Mouse (Mus musculus) liver, embryonic 11.5 days (tissue): Measurements from ENCODE around the gene Olfr406. TPM values are rescaled to one million over a fixed set of nuclear protein-coding genes. Genes with fewer than 3 reads are reported as not detected.

Experiments
- ATAC-seq: fragments of 200-750 bp; cut with Nextera tagmentation; replicated peaks from 2 replicates; pipeline ENCODE4 v1.8.0; 2017; ENCODE audit warnings: moderate number of reproducible peaks, mild to moderate bottlenecking, moderate TSS enrichment, moderate library complexity; ENCODE audit not compliant: low FRiP score
- DNase-seq: peaks from one replicate; pipeline ENCODE4 v3.0.0-alpha.2; 2017; ENCODE audit warnings: low spot score
- H3K27ac ChIP-seq: fragments of 300-500 bp; sonication (generic); 2 replicates; pipeline ENCODE4 v1.5.1; 2014; ENCODE audit warnings: mild to moderate bottlenecking, low read depth, low read length, control low read depth
- H3K27me3 ChIP-seq: fragments of 300-500 bp; sonication (generic); replicated peaks from 2 replicates; pipeline ENCODE4 v1.6.1; 2014; ENCODE audit warnings: low read length, mixed read lengths; ENCODE audit not compliant: control insufficient read depth, insufficient read depth
- H3K36me3 ChIP-seq: fragments of 300-500 bp; sonication (generic); 2 replicates; pipeline ENCODE4 v1.6.1; 2014; ENCODE audit warnings: mild to moderate bottlenecking, low read length, moderate library complexity, mixed read lengths; ENCODE audit not compliant: control insufficient read depth, insufficient read depth
- H3K4me1 ChIP-seq: fragments of 300-500 bp; sonication (generic); replicated peaks from 2 replicates; pipeline ENCODE4 v1.6.1; 2014; ENCODE audit warnings: low read length, mixed read lengths; ENCODE audit not compliant: control insufficient read depth, insufficient read depth
- H3K4me2 ChIP-seq: fragments of 300-500 bp; sonication (generic); 2 replicates; pipeline ENCODE4 v1.6.1; 2014; ENCODE audit warnings: mild to moderate bottlenecking, control low read depth, moderate library complexity
- H3K4me3 ChIP-seq: fragments of 300-500 bp; sonication (generic); 2 replicates; pipeline ENCODE4 v1.5.1; 2014; ENCODE audit warnings: low read depth, low read length, control low read depth
- H3K9ac ChIP-seq: fragments of 300-500 bp; sonication (generic); 2 replicates; pipeline ENCODE4 v1.6.1; 2014; ENCODE audit warnings: low read depth, low read length, control low read depth
- H3K9me3 ChIP-seq: fragments of 300-500 bp; sonication (generic); 2 replicates; pipeline ENCODE4 v1.6.1; 2016; ENCODE audit warnings: low read length, inconsistent platforms, mixed read lengths; ENCODE audit not compliant: control insufficient read depth
- WGBS: fragments of 180-500 bp; shearing (Covaris S2); extraction: QIAGEN DNeasy Blood & Tissue Kit; methylation state at CpG from one replicate; pipeline ENCODE4 v1.1.7; 2014; 5-methylcytosine and 5-hydroxymethylcytosine counted together
- polyA plus RNA-seq: library from polyadenylated mRNA; unstranded; fragments of >200 nt; fragmentation: Nextera tagmentation; extraction: Ambion mirVana; gene quantifications from 2 replicates; pipeline ENCODE4 v1.2.1, GENCODE M21; 2014

The Olfr406 gene
- polyA plus RNA-seq = not detected in 2 replicates

DNA sequence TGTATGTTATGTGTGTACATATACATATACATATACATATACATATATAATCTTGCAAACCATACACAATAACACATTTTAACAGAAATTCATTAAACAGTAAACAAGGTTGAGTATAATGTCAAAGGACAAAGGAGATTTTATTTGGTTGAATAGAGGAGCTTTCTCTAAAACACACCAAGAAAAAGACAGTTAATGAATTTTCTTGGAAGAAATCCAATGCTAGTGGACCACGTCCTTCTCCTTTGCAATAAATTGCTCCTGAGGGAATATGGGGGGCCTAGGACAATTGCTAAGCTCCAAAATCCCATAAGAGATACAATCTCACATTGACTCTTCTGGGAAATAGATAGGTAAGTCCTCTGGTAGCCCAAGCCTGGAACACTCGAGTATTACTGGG, at the start of gene Olfr406:
Gene Olfr406, plus strand, starts transcription at position 301 of the 400 bp plus-strand sequence.
- no peak for DNase-seq
- Histone ChIP-seq H3K4me1 (no peaks in the 10 kb centered on the region), H3K27me3 (no peaks in the 10 kb centered on the region), H3K4me3 (no peak within 1 kb of the TSS), H3K9ac (no peak within 1 kb of the TSS), H3K27ac (no peak within 1 kb of the TSS), H3K4me2 (no peak within 1 kb of the TSS), H3K36me3 (no peaks in the 10 kb centered on the region), H3K9me3 (no peaks in the 10 kb centered on the region)
- WGBS = 30% methylated on average over 2 of the region's 2 CpGs
- ATAC-seq = no peak

DNA sequence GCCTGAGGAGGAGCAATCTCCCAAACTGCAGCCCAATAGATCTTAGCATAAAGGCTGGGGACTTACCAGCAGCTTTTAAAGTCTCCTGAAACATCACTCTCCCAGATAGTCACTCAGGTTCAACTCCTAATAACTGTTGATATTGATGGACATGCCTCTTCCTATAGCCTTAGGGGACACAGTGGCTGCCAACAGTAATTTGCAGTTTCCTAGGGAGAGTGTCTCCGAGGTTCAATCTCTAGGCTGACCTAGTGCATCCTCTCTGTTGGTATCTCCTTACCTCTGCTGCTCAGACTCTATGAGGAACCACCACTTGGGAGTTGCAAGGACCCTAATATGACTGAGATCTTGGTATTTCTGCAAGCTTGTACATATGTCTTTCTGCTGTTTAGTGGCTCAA, 48.3 kb upstream of the Olfr406 start, which contains the start of gene Olfr43:
Gene Olfr43, minus strand, starts transcription at position 101 of the 400 bp plus-strand sequence.
- no peak for DNase-seq
- ATAC-seq = no peak
- Histone ChIP-seq H3K4me1 (no peaks in the 10 kb centered on the region), H3K4me3 (no peak within 1 kb of the TSS), H3K36me3 (no peaks in the 10 kb centered on the region), H3K9me3 (peaks cover 3% of the 10 kb centered on the region; the same call in 1 of the 2 replicates), H3K27me3 (no peaks in the 10 kb centered on the region), H3K4me2 (no peak within 1 kb of the TSS), H3K9ac (no peak within 1 kb of the TSS), H3K27ac (no peak within 1 kb of the TSS)
- 57% methylated on average over 1 of the region's 1 CpGs for WGBS

DNA sequence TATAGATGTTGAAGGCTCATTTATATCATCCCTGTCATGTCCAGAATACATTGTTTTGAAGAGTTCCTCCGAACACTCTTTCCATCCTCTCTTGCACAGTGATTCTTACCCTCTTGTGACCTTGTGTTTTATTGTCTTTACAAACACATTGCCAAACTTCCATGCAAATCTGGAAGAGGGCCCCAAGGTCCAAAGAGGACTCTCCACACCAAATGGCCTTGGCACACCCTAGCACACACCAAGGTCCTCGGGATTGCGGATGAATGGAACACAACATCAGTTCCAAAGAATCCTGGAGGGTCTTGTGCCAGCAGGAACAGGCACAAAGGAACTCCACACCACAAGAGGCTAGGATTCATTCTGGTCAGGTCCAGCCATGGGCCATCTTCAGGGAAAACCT, 18.4 kb upstream of the Olfr406 start:
- Histone ChIP-seq H3K4me1 (no peaks in the 10 kb centered on the region), H3K4me3 (no peak overlapping the region), H3K9ac (no peak overlapping the region), H3K9me3 (0 out of 2 replicates have a peak, but pooled peaks cover 3% of the 10 kb centered on the region), H3K27me3 (no peaks in the 10 kb centered on the region), H3K36me3 (no peaks in the 10 kb centered on the region), H3K4me2 (no peak overlapping the region), H3K27ac (no peak overlapping the region)
- DNase-seq (no peak), ATAC-seq (no peak)
- WGBS = 78% methylated on average over 3 of the region's 3 CpGs

DNA sequence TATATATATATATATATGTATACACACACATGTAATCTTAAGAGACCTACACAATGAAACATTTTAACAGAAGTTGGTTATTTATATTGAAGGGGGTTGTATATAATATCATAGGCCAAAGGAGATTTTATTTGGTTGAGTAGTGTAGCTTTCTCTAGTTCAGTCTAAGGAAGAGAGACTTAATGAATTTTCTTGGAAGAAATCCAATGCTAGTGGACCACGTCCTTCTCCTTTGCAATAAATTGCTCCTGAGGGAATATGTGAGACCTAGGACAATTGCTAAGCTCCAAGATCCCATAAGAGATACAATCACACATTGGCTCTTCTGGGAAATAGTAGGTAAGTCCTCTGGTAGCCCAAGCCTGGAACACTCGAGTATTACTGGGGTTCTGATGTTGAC, 23.8 kb downstream of the Olfr406 start, which contains the start of gene Olfr59:
Gene Olfr59, plus strand, starts transcription at position 301 of the 400 bp plus-strand sequence.
- ATAC-seq (no peak), DNase-seq (no peak)
- H3K9ac ChIP-seq = no peak within 1 kb of the TSS
- no peak within 1 kb of the TSS for H3K27ac ChIP-seq
- no peak within 1 kb of the TSS for H3K4me3 ChIP-seq
- H3K4me1 ChIP-seq = no peaks in the 10 kb centered on the region
- H3K9me3 ChIP-seq = no peaks in the 10 kb centered on the region; the same call in 1 of the 2 replicates
- H3K27me3 ChIP-seq = no peaks in the 10 kb centered on the region
- no peak within 1 kb of the TSS for H3K4me2 ChIP-seq
- no peaks in the 10 kb centered on the region for H3K36me3 ChIP-seq
- 54% methylated on average over 2 of the region's 2 CpGs for WGBS

DNA sequence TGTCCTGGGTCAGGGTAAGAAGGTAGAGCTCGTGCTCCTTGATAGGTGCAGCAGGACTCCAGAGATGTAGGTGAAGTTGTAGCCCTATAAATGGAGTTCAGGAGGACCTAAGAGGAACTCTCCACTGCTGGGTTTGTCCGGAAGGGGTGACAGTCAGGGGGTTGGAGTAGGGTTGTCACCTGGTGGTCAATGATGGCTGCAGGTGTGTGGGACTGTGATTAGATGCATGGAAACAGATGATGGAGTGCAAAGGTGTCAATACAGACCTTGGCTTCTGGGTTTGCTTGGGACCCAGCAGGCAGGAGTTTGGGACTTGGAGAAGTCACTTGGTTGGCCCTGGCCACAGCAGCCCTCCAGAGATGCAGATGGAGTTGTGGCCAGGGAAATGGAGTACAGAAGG, 27.6 kb downstream of the Olfr406 start:
- H3K36me3 ChIP-seq = no peaks in the 10 kb centered on the region
- DNase-seq (no peak), ATAC-seq (no peak)
- H3K4me2 ChIP-seq = no peak overlapping the region
- no peak overlapping the region for H3K27ac ChIP-seq
- no peaks in the 10 kb centered on the region for H3K27me3 ChIP-seq
- 62% methylated on average over 2 of the region's 2 CpGs for WGBS
- H3K9ac ChIP-seq = no peak overlapping the region
- H3K4me1 ChIP-seq = no peaks in the 10 kb centered on the region
- H3K9me3 ChIP-seq = no peaks in the 10 kb centered on the region
- no peak overlapping the region for H3K4me3 ChIP-seq

Other genes starting within 250 kb of the Olfr406 start
- gene Olfr139, start 203.3 kb upstream of the Olfr406 start, polyA plus RNA-seq = not detected in 2 replicates
- not detected in 2 replicates for gene Olfr399, start 203.2 kb upstream of the Olfr406 start, polyA plus RNA-seq
- not detected in 2 replicates for gene Zfp616, start 189.9 kb upstream of the Olfr406 start, polyA plus RNA-seq
- not detected in 2 replicates for gene Olfr401, start 146.1 kb upstream of the Olfr406 start, polyA plus RNA-seq
- gene Olfr402, start 106.3 kb upstream of the Olfr406 start, polyA plus RNA-seq = not detected in 2 replicates
- not detected in 2 replicates for gene Olfr403, start 73.6 kb upstream of the Olfr406 start, polyA plus RNA-seq
- not detected in 2 replicates for gene Olfr43, start 48.4 kb upstream of the Olfr406 start, polyA plus RNA-seq
- not detected in 2 replicates for gene Olfr59, start 23.9 kb downstream of the Olfr406 start, polyA plus RNA-seq
- not detected in 2 replicates for gene Olfr410, start 78.2 kb downstream of the Olfr406 start, polyA plus RNA-seq
- not detected in 2 replicates for gene Olfr411, start 92.8 kb downstream of the Olfr406 start, polyA plus RNA-seq
- gene Olfr412, start 102.3 kb downstream of the Olfr406 start, polyA plus RNA-seq = not detected in 2 replicates